Mouse (Mus musculus) R1 (cell line): ENCODE measurements around the gene Atp11a.

ENCODE experiments used
- DNase-seq: peaks from one replicate; pipeline ENCODE4 v3.0.0-alpha.2; 2018; ENCODE audit warnings: low read depth, low spot score

Gene Atp11a

DNA sequence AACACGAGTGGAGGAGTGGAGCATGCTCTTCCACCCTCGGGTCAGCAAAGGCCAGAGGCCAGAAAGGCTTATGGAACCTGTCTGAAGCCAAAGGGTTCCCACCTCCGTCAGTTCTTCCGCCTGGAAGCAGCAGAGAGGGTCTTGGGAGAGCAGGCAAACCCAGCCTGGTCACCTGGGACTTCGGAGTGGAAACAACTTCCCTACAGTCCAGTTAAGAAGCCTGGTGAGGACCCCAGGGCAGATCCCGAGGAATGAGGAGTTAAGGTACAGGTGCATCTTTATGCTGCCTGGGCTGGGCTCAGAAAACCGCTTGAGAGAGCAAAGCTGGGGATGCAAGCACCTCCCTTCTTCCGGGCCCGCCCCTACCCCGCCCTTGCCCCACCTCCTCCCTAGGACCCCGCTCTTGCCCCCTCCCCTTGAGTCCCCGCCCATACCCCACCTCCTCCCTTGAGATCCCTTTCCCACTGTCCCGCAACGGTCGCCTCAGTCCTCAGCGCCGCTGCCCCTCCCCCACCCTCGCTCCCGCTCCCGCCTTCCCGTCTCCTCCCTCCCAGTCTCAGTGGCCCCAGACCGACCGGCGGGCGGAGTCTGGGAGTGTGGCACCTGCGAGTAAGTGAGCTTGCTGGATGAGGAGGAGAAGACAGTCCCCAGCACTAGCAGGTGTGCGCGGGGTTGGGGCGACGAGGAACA, 116.7 kb downstream of the Atp11a start, which contains the start of gene Mcf2l:
TSS of gene Mcf2l (plus strand) at position 450 of the 690 bp plus-strand sequence.
- peak; percentile 97 for DNase-seq

- DNase-seq, result no peak
Measured at GRCm38 (mm10) chr8:12874194-12874791, 117.5 kb downstream of the Atp11a start.

DNA sequence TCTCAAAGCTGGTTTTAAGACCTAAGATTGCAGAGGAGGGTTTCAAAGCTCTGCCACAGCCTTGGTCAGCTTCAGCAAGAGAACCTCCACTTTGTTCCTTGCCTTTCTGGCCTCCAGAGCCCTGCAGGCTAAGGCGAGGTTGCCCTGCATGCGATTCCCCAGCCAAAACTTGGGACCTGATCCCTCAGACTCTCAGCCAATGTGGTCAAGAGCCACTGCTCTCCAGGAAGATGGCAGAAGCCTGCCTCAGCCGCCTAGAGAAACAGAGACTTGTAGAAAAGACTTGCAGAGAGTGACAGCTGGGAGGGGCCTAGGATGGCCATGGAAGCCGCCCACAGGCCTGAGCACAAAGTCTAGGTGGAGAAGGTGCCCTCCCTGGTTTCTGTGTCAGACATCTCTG, 118.2 kb downstream of the Atp11a start:
- no peak for DNase-seq

DNA sequence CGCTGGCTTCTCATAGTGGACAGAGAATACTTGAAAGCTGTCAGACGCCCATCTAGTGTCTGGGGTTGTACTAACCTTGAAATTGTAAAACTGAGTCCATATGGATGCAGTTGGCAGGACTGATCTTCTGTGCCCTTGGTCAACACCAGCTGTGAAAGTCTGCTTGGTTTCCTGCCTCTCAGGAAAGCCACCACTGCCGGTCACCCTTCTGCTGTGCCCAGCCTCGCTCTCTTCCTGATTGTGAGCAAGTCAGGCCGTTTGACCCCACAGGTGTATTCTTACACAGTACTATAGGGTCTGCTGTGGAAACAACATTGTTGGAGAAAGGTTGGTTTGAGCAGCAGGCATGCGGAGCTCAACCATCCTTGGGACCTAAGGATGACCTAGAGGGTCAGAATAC, 120.3 kb downstream of the Atp11a start:
- DNase-seq, result no peak

GRCm38 (mm10) chr8:12880163-12880562, 123.3 kb downstream of the Atp11a start:
- no peak for DNase-seq

DNA sequence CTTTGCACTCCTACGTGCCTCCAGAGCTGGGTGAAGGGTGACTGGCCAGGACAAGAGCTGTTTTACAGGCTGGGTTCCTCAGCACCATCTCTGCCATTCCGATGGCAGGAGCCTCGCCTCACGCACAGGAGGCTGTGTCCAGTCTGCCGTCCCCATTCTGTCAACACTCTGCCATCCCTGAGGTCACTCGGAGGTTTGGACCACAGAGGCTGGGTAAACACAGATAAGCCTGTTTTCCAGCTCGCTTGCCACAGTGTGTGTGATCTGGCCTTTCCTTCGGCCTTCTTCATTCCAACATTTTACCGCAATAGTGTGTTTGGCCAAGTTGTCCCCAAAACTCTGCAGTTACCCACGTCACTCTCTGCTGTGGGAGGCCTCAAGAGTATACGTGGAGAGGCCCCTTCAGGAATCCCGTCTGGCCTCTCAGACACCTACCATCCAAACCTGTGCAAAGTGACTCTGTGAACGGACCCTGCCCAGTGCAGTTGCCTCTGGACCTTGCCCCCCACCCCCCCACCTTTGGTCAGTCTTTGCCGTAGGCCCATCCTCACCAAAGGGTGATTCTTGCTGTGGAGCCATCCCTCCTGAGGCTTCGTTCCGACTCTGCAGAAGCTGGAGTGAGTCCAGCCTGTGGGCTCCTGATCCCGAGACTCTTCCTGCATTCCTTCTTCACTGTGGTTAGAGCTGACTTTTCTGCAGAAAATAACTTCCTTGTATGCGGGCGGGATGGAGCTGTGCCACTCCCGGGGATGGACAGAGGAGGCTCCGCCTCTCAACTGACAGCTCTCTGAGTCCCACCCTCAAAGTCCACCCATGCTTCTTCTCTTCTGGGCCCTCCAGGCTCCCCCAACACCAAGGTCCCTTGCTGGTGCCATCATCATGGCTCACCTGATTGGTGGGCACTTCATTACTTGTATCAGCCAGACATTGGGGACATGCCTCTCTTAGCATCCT, 126.5 kb downstream of the Atp11a start:
- DNase-seq, result no peak

- DNase-seq, result no peak
Measured at GRCm38 (mm10) chr8:12887772-12888435, 131.1 kb downstream of the Atp11a start.

DNA sequence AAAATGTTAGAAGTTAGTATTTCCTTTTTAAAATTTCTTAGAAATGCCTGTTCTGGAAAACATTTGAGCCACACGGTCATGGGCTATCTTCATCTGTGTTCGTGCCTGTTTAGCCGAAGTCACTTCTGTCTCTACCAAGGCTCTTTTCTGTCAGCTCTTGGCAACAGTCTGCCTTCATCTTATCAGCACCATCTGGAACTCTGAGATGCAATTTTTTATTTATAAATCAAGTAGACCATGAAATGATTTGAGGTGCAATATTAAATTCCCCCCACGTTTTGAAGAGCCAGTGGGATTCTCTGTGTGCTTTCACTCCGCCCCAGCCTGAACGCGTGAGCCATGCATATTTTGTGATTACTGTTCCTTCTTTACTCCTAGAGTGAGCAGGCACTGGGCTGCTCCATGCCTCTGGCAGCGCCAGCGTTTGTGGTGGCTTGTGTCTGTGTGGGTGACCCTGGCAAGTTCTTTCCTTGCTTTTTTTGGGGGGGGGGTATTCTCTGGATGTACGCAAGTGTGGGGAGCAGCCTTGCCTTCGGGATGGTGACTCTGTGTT, 132.3 kb downstream of the Atp11a start:
- DNase-seq, result no peak

DNA sequence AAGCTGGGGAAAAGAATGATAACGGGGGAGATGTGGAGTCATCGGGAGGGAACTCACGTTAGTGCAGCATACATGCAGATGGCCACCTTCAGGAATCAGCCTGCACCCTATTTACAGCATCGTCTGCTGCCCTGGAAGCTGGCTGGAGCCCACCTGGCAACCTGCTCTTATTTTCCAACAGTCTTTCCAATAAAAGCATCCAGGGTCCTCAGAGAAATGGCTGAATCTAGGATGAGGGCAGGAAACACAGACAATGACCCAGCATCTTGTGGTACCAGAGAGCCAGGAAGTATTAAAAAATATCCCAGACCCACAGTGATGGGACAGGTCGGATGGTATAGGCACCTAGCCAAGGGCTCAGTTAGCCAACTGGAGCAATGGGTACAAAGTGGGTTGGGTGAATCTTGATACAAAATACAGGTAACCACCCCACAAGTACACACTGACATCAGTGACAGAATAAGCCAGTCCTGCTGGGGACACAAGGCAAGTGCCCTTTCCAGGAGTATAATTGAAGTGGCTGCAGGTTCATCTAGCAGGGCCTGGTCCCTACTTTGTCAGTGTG, 136.2 kb downstream of the Atp11a start:
- DNase-seq, result no peak

- no peak for DNase-seq
Measured at GRCm38 (mm10) chr8:12893797-12894578, 137.2 kb downstream of the Atp11a start.

DNA sequence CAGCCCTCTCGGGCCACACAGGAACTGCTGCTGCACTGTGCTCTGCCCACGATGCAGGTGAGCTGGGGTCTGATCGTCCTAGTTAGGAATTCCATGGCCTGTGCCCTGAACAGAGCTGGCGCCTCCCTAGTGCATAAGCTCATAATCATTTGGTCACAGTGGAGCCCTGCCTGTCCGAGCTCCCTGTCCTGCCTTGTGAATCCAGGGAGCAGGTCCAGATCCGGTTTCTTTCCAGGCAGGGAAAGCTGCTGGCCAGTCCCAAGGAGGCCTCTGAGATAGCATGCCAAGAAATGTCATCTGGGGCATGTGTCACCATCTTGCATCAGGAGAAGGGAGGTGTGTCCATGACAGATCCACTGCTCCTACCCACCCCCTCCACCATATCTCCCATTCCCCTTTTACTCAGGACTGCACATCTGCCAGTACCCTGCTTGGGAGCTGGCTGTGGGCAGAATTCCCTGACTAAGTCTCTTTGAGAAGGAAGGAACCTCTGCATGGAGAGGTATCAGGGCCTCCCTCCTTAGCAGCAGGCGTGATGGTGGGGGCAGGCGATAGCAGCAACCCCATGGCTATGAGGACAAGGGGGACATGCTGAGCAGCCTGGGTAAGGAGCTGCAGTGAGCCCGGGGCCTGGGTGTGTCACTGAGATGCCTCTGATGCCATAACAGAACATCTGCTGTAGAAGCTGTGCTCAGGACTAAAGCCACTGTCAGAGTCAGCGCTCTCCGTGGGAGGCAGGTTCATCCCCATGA, 138.1 kb downstream of the Atp11a start:
- DNase-seq, result no peak

GRCm38 (mm10) chr8:12895535-12896150, 138.8 kb downstream of the Atp11a start:
- DNase-seq, result peak; percentile 64

GRCm38 (mm10) chr8:12896494-12897373, 139.9 kb downstream of the Atp11a start:
- DNase-seq, result peak; percentile 73

GRCm38 (mm10) chr8:12897815-12898214, 141.0 kb downstream of the Atp11a start:
- DNase-seq, result no peak

DNA sequence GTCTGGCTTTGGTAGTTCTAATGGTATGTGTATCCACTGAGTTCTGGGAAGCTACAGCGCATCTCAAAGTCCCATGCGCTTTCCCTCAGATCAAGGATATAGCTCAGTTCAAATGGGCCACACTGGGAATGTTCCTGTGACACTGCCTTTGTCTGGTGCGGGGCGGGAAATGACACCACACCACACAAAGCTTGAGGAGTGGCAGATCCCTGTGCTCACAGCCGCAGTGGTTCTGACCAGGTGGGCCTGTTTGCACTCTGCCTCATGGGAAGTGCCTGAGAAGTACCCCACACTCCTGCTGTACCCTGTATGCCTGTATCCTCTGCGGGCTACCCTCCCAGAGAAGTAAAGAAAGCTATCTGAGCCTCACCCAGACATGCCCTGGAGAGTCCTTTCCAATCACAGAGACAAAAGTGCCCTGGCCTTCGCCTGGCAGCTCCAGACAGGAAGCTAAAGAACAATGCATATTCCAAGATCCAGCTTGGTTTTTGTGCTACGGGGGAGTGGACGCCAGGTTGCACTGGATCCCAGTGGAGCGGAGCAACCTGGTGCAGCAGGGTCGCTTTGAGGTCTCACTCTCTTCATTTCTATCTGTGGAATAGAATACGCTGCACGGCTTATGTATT, 147.1 kb downstream of the Atp11a start:
- peak; percentile 24 for DNase-seq

DNA sequence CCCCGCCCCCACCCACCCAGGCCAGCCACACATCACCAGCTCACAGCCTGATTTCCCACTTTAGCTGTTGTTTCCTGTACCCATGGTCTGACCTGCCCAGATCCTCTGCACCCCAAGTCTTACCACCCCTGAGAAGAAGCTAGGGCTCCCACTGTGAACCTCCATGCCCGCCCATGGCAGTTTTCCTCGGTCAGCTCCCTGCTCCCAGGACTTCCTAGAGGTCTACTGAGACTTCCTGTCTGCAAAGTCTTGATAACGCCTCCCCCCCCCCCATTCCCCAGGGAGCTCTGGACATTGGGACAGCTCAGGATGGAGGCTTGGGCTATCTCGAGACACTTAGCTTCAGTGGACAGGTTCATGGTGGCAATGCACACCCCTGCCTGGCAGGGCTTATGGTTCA, 148.3 kb downstream of the Atp11a start:
- no peak for DNase-seq

- no peak for DNase-seq
Measured at GRCm38 (mm10) chr8:12905599-12906321, 148.9 kb downstream of the Atp11a start.
